ENCODE assay signal across 18 mouse cellular contexts in genomic region chr16:97418749-97419453, GRCm38 (mm10). TPM values are rescaled to one million over a fixed set of nuclear protein-coding genes. Genes with fewer than 3 reads are reported as not detected.
A peak's percentile ranks its signal among the peaks of the same experiment; 100 is the strongest.
DNase-seq lines count a peak whose midpoint lies in the region; ATAC-seq lines count a peak whose summit lies in the region.
"Had no signal": no experiment of that assay in that cellular context is flagged by ENCODE, and none has a peak within 500 bp of the region (broad histone marks: within the 10 kb centered on the region; RNA-seq: fewer than 3 reads in every experiment).

No protein-coding gene starts in this region.

- DNase-seq in left cerebral cortex, adult 11 months (ENCODE audit: low spot score), result peak; percentile 8
- DNase-seq in left cerebral cortex, postnatal 4 days, result no peak
- peak; percentile 57 for DNase-seq in MEL-GATA-1-ER (ENCODE audit: extremely low read depth, low read depth)
- no peak for DNase-seq in urinary bladder, postnatal 14 days (ENCODE audit: low spot score)
- no peak for DNase-seq in cerebellum, adult 9-10 months
- DNase-seq: adrenal gland, postnatal 10 days; cerebellum, adult 11 months; cerebellum, postnatal 14 days; gastrocnemius, adult 2 months; heart, postnatal 36 days; layer of hippocampus, postnatal 36 days; lung, adult 2 months; retina, postnatal 1 day; thymus, adult 18-20 months had no signal

- intact Hi-C loops in left cerebral cortex, postnatal 4 days (cut with DNase I), result no loop called here

- peak; percentile 44 for ATAC-seq in erythroblast, adult 5-6 weeks (replicated peaks; ENCODE audit: low FRiP score, poor library complexity, severe bottlenecking)
- peak; percentile 57 for ATAC-seq in megakaryocyte-erythroid progenitor cell, adult 5-6 weeks (replicated peaks; ENCODE audit: low FRiP score, low TSS enrichment, poor library complexity, severe bottlenecking)
- ATAC-seq: forebrain, embryonic 13.5 days; Patski had no signal

RNA-seq across cellular contexts. Expression of gene Mx1, which starts 43.8 kb away (rescaled TPM):
- total RNA-seq in left cerebral cortex, postnatal 4 days (2021), result 1 to 10 TPM in 1 of 2 experiments, under 1 TPM in 1; 0.38 to 2.2 TPM
- total RNA-seq in erythroblast, adult 5-6 weeks (2015; ENCODE audit: low replicate concordance), result 2.1 and 3.6 TPM in 2 replicates
- total RNA-seq in erythroblast, adult 5-6 weeks (2017; ENCODE audit: low replicate concordance), result 8.5 and 9.1 TPM in 2 replicates
- 0.37 TPM in 1 of 2 replicates, not detected in the other for total RNA-seq in megakaryocyte-erythroid progenitor cell, adult 5-6 weeks (2014; fragmentation: Nextera tagmentation)
- 2.6 TPM in 1 of 2 replicates, not detected in the other for total RNA-seq in megakaryocyte-erythroid progenitor cell, adult 5-6 weeks (2017)

Comparison
In these comparisons a context has a peak if more than half of its experiments do, and no peak if none do; other contexts are left out.
1. DNase-seq: peak in left cerebral cortex, adult 11 months (single experiment) and MEL-GATA-1-ER (single experiment); none in left cerebral cortex, postnatal 4 days (single experiment), urinary bladder, postnatal 14 days (single experiment) and cerebellum, adult 9-10 months (single experiment).